Comparison of ENCODE assay signal across 12 mouse cellular contexts in the genomic region with DNA sequence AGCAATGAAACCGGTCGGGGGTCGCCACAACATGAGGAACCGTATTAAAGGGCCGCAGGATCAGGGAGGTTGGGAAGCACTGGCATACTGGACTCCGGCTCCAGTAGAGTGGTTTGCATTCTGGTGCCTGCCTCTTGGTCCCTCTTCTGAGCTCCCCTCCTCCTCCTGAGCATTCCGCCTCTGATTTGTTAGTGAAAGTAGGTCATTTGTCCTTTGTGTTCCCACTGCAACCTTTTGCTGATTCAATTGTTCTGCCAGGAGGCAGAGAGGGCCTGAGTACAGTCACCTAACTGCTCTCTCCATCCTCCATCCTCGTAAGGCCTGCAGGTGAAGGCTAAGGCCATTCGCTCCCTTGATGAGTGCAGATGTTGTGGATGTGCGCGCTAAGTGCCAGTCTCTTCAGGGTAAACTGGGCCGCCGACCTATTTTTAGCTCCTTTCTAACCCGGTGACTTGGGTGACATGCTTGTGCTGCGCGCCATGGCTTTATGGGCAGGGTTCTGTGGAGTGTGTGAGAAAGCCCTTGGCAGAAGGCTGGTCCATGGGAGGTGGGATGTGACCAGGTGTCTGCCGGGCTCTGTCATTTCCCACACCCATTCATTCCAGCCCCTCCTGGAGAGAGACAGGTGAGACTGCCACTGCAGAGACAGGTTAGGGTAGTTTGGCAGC. TPM values are rescaled to one million over a fixed set of nuclear protein-coding genes. Genes with fewer than 3 reads are reported as not detected.
DNase-seq lines count a peak whose midpoint lies in the region; ATAC-seq and TF ChIP-seq lines count a peak whose summit lies in the region.
"Had no signal": no experiment of that assay in that cellular context is flagged by ENCODE, and none has a peak within 500 bp of the region (broad histone marks: within the 10 kb centered on the region; RNA-seq: fewer than 3 reads in every experiment).

No protein-coding gene starts in this region.

- peak; percentile 68 for DNase-seq in gastrocnemius, adult 2 months
- DNase-seq in gastrocnemius, postnatal 36 days = no peak
- peak; percentile 24 for DNase-seq in midbrain, postnatal 0 days (ENCODE audit: low spot score)
- DNase-seq in thymus, postnatal 25 days = peak; percentile 14
- DNase-seq in spleen, adult 18-20 months = no peak
- DNase-seq: embryo, embryonic 11 days; left cerebral cortex, postnatal 4 days; lung, postnatal 14 days had no signal

- H3K4me2 ChIP-seq in midbrain, postnatal 0 days (ENCODE audit: low read depth, low read length, poor library complexity, severe bottlenecking) = no peak overlapping the region
- H3K4me2 ChIP-seq in midbrain, embryonic 15.5 days = no peak overlapping the region
- H3K4me2 ChIP-seq: neural tube, embryonic 13.5 days had no signal

- peak overlapping the region; percentile 93 for H3K4me3 ChIP-seq in gastrocnemius, adult 2 months
- no peak overlapping the region for H3K4me3 ChIP-seq in midbrain, postnatal 0 days (ENCODE audit: low read depth, low read length)
- no peak overlapping the region for H3K4me3 ChIP-seq in midbrain, embryonic 15.5 days
- H3K4me3 ChIP-seq in cortical plate, adult 2 months (ENCODE audit: insufficient read depth, low read length) = no peak overlapping the region
- H3K4me3 ChIP-seq: neural tube, embryonic 13.5 days had no signal

- H3K9ac ChIP-seq in midbrain, postnatal 0 days (replicated peaks; ENCODE audit: low read length, poor library complexity, severe bottlenecking) = no peak overlapping the region
- no peak overlapping the region for H3K9ac ChIP-seq in midbrain, embryonic 15.5 days
- H3K9ac ChIP-seq: neural tube, embryonic 13.5 days had no signal

- no peak for ATAC-seq in midbrain, postnatal 0 days (ENCODE audit: low FRiP score)
- no peak for ATAC-seq in midbrain, embryonic 15.5 days (replicated peaks)
- no peak for ATAC-seq in monocyte, adult 5-6 weeks (replicated peaks; ENCODE audit: insufficient number of reproducible peaks, low FRiP score, low TSS enrichment, poor library complexity, severe bottlenecking)

- H3K27ac ChIP-seq in gastrocnemius, adult 2 months = peak overlapping the region; percentile 99
- peak overlapping the region; percentile 57 for H3K27ac ChIP-seq in midbrain, postnatal 0 days (ENCODE audit: low read depth, low read length)
- no peak overlapping the region for H3K27ac ChIP-seq in midbrain, embryonic 15.5 days
- 0 out of 2 replicates have a peak overlapping the region, but pooled peaks have one; percentile 14 for H3K27ac ChIP-seq in cortical plate, adult 2 months (ENCODE audit: insufficient read depth, low read length)
- H3K27ac ChIP-seq: neural tube, embryonic 13.5 days had no signal

- 76% methylated on average over 17 of the region's 17 CpGs for WGBS in midbrain, postnatal 0 days
- WGBS in midbrain, embryonic 15.5 days = 81% methylated on average over 17 of the region's 17 CpGs

- H3K27me3 ChIP-seq in midbrain, postnatal 0 days (ENCODE audit: insufficient read depth, low read length) = no peaks in the 10 kb centered on the region
- H3K27me3 ChIP-seq in midbrain, embryonic 15.5 days (replicated peaks) = no peaks in the 10 kb centered on the region
- H3K27me3 ChIP-seq: neural tube, embryonic 13.5 days had no signal

- intact Hi-C loops in gastrocnemius, adult 2 months (cut with DNase I) = no loop called here
- intact Hi-C loops in gastrocnemius, postnatal 36 days (cut with DNase I) = loop anchor here (5.0 kb wide), 1 partner anchor 41 kb away; no protein-coding TSS in a partner anchor

- peaks cover 27% of the 10 kb centered on the region for H3K4me1 ChIP-seq in midbrain, postnatal 0 days (ENCODE audit: insufficient read depth, low read length)
- H3K4me1 ChIP-seq in midbrain, embryonic 15.5 days = peaks cover 67% of the 10 kb centered on the region
- peaks cover 43% of the 10 kb centered on the region for H3K4me1 ChIP-seq in cortical plate, adult 2 months (ENCODE audit: control insufficient read depth, insufficient read depth, low read length)

- no peaks in the 10 kb centered on the region for H3K9me3 ChIP-seq in midbrain, postnatal 0 days (ENCODE audit: low read length)
- H3K9me3 ChIP-seq in midbrain, embryonic 15.5 days = no peaks in the 10 kb centered on the region
- H3K9me3 ChIP-seq: neural tube, embryonic 13.5 days had no signal

- 0 out of 2 replicates have a peak, but pooled peaks cover 4% of the 10 kb centered on the region for H3K36me3 ChIP-seq in midbrain, postnatal 0 days (ENCODE audit: insufficient read depth, low read length)
- H3K36me3 ChIP-seq in midbrain, embryonic 15.5 days (replicated peaks) = no peaks in the 10 kb centered on the region

- TF ChIP-seq POLR2A in cortical plate, adult 2 months (IDR thresholded peaks at IDR 0.05; ENCODE audit: extremely low read depth, insufficient read depth, low read length) = 0 out of 2 replicates have a peak, but pooled peaks have one; percentile 15

- TF ChIP-seq CTCF in gastrocnemius, adult 2 months (IDR thresholded peaks at IDR 0.05) = no peak
- TF ChIP-seq CTCF in midbrain, postnatal 0 days (IDR thresholded peaks at IDR 0.05) = no peak
- no peak for TF ChIP-seq CTCF in cortical plate, adult 2 months (IDR thresholded peaks at IDR 0.05; ENCODE audit: extremely low read depth, insufficient read depth, low read length)

RNA-seq across cellular contexts. Expression of a gene that starts 8.6 kb away (rescaled TPM):
- total RNA-seq in gastrocnemius, adult 2 months (2021) = 10 to 100 TPM; 52.3 to 52.8 TPM
- 10 to 100 TPM; 37.6 to 42.9 TPM for total RNA-seq in gastrocnemius, postnatal 36 days (2021)
- 63.5 and 71.1 TPM in 2 replicates for total RNA-seq in midbrain, postnatal 0 days (2014; rRNA removed)
- 48.0 and 49.2 TPM in 2 replicates for polyA plus RNA-seq in midbrain, postnatal 0 days (2015; fragmentation: Nextera tagmentation; extraction: Ambion mirVana)
- polyA plus RNA-seq in midbrain, embryonic 15.5 days (2015; fragmentation: Nextera tagmentation; extraction: Ambion mirVana) = 62.8 and 63.9 TPM in 2 replicates
- 190 and 191 TPM in 2 replicates for polyA plus RNA-seq in cortical plate, adult 2 months (2012; rRNA removed)
- 65.4 to 73.2 TPM (median 72.7 TPM) in 3 replicates for total RNA-seq in monocyte, adult 5-6 weeks (2017)

Comparison
In these comparisons a context has a peak if more than half of its experiments do, and no peak if none do; other contexts are left out.
1. DNase-seq: peak in gastrocnemius, adult 2 months (single experiment), midbrain, postnatal 0 days (single experiment) and thymus, postnatal 25 days (single experiment); none in gastrocnemius, postnatal 36 days (0 of 2) and spleen, adult 18-20 months (0 of 2).